Mouse (Mus musculus) forebrain, embryonic 15.5 days (tissue): ENCODE measurements at regions not wholly inside any gene's neighbourhood (a gene's known extent, or its start where the extent isn't known, plus 50 kb on each side); places are given as distances from the start of the nearest gene placed in this dataset.
"Not testable (repeated sequence)": the region's sequence is repeated elsewhere in the genome, so short reads cannot be mapped to it uniquely, and the experiment has no call there.

Source experiments
- ATAC-seq: fragments of 200-750 bp; cut with Nextera tagmentation; replicated peaks from 2 replicates; pipeline ENCODE4 v1.8.0; 2017; ENCODE audit warnings: mild to moderate bottlenecking, moderate TSS enrichment, moderate library complexity
- H3K27ac ChIP-seq: fragments of 300-500 bp; sonication (generic); replicated peaks from 2 replicates; pipeline ENCODE4 v1.5.1; 2015; ENCODE audit warnings: mild to moderate bottlenecking, inconsistent platforms
- H3K27me3 ChIP-seq: fragments of 300-500 bp; sonication (generic); 2 replicates; pipeline ENCODE4 v1.6.1; 2015; ENCODE audit warnings: inconsistent platforms
- H3K36me3 ChIP-seq: fragments of 300-500 bp; sonication (generic); 2 replicates; pipeline ENCODE4 v1.6.1; 2015; ENCODE audit warnings: mild to moderate bottlenecking, inconsistent platforms
- H3K4me1 ChIP-seq: fragments of 300-500 bp; sonication (generic); 2 replicates; pipeline ENCODE4 v1.6.1; 2015; ENCODE audit warnings: inconsistent platforms
- H3K4me2 ChIP-seq: fragments of 300-500 bp; sonication (generic); replicated peaks from 2 replicates; pipeline ENCODE4 v1.6.1; 2015; ENCODE audit warnings: mild to moderate bottlenecking, inconsistent platforms
- H3K4me3 ChIP-seq: fragments of 300-500 bp; sonication (generic); 2 replicates; pipeline ENCODE4 v1.5.1; 2015; ENCODE audit warnings: mild to moderate bottlenecking, inconsistent platforms
- H3K9ac ChIP-seq: fragments of 300-500 bp; sonication (generic); replicated peaks from 2 replicates; pipeline ENCODE4 v1.6.1; 2015; ENCODE audit warnings: mild to moderate bottlenecking, inconsistent platforms
- H3K9me3 ChIP-seq: fragments of 300-500 bp; sonication (generic); 2 replicates; pipeline ENCODE4 v1.6.1; 2016; ENCODE audit warnings: inconsistent platforms
- WGBS: fragments of 180-500 bp; shearing (Covaris S2); methylation state at CpG from one replicate; pipeline ENCODE4 v1.1.7; 2015; ENCODE audit warnings: mixed read lengths; 5-methylcytosine and 5-hydroxymethylcytosine counted together

DNA sequence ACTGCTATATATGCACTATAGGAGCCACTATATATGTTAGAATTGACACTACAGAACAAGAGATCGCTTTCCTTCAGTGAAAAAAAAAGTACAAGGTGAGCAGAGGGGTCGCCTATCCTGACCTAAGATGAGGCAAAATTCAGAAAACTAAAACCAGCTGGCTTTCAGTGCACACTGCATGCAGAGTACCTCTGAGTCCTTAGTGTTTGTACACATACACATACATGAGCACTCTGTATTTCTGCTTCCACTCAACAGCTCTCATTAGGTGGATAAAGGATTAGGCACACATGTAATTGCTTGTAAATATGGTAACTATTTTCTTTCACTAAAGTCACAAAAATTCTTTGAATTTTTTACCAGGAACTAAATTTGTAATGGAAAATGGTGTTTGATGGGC, 251.5 kb upstream of the 1700008P02Rik start:
- Histone ChIP-seq H3K4me1 (no peaks in the 10 kb centered on the region), H3K4me2 (no peak overlapping the region), H3K9ac (no peak overlapping the region), H3K4me3 (no peak overlapping the region), H3K27ac (no peak overlapping the region), H3K27me3 (no peaks in the 10 kb centered on the region), H3K36me3 (no peaks in the 10 kb centered on the region), H3K9me3 (no peaks in the 10 kb centered on the region)
- 90% methylated on average over 2 of the region's 2 CpGs for WGBS
- ATAC-seq, result no peak

DNA sequence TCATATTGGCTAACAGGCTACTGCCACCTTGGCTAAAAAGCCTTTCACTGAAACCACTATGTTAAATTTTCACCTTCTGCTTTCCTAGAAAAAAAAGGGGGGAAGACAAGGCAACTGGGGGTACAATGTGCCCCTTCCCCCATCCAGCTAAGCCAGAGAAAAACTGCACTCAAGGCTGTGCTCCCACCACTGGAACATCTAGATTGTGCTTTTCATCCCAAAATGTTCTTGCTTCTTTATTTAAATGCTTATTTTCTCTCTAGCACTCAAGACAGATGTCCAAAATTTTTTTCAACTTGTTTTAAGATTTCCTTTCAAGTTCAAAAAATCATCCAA, 245.9 kb upstream of the 1700008P02Rik start:
- H3K9me3 ChIP-seq, result no peaks in the 10 kb centered on the region
- H3K36me3 ChIP-seq, result no peaks in the 10 kb centered on the region
- H3K27ac ChIP-seq, result 0 out of 2 replicates have a peak overlapping the region, but pooled peaks have one; percentile 27
- peaks cover 4% of the 10 kb centered on the region for H3K4me1 ChIP-seq
- no peak overlapping the region for H3K4me2 ChIP-seq
- H3K4me3 ChIP-seq, result no peak overlapping the region
- H3K9ac ChIP-seq, result no peak overlapping the region
- no peaks in the 10 kb centered on the region for H3K27me3 ChIP-seq
- ATAC-seq, result peak; percentile 73; the same call in 1 of the 2 replicates

DNA sequence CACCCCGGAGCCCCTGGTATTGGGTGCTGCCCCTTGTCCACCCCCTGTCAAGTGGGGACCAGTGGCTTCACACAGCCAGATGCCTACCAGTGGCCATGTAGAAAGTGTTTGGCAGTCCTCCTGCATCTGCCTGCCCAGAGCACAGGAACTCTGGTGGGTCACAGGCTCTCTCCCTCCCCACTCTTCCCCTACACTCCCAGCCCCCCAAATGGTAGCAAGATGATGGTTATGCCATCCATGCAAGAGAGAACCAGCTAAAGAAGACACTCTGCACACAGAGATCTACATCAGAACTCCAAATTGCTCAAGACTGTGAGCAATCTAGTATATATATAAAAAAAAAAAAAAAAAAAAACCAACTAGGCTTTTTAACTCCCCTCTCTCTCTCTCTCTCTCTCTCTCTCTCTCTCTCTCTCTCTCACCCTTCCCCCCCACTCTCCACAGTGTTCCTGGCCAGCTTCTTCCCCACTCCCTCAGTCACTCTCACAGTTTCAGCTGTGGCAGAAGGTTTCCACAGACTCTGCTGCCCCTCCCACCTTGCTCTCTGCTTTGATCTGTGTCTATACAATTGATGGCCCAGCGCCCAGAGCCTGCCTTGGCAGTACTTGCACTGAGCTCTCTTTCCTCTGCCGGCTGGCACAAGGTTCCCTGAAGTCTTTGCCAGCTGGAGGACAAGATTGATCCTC, 245.4 kb upstream of the 1700008P02Rik start:
- no peaks in the 10 kb centered on the region for H3K9me3 ChIP-seq
- WGBS, result 44% methylated on average over 3 of the region's 3 CpGs

DNA sequence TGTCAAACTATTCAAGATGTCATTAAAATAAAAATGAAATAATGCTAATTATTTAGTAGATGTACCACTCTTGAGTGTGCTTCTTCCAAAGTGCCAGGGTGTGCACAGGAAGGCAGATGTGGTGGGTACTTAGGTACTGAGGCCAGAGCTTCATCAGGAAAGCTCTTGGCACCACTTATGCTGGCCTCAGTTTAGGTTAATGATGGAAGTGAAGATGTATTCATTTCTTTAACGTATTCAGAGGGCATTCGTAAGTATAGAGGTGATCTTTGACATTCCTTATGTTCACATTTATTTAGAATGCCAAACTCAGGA, 239.6 kb upstream of the 1700008P02Rik start:
- no peak for ATAC-seq
- no peak overlapping the region for H3K27ac ChIP-seq
- 86% methylated on average over 2 of the region's 2 CpGs for WGBS
- H3K36me3 ChIP-seq, result no peaks in the 10 kb centered on the region
- H3K9ac ChIP-seq, result no peak overlapping the region
- H3K27me3 ChIP-seq, result no peaks in the 10 kb centered on the region
- no peak overlapping the region for H3K4me2 ChIP-seq
- no peaks in the 10 kb centered on the region for H3K4me1 ChIP-seq
- no peaks in the 10 kb centered on the region for H3K9me3 ChIP-seq
- H3K4me3 ChIP-seq, result no peak overlapping the region

More for the DNA sequence above, 245.4 kb upstream of the 1700008P02Rik start:
- no peak overlapping the region for H3K4me3 ChIP-seq
- H3K4me2 ChIP-seq, result no peak overlapping the region
- no peak overlapping the region for H3K27ac ChIP-seq
- no peaks in the 10 kb centered on the region for H3K36me3 ChIP-seq
- H3K4me1 ChIP-seq, result peaks cover 4% of the 10 kb centered on the region
- H3K9ac ChIP-seq, result no peak overlapping the region
- no peaks in the 10 kb centered on the region for H3K27me3 ChIP-seq
- peak; percentile 97 for ATAC-seq

DNA sequence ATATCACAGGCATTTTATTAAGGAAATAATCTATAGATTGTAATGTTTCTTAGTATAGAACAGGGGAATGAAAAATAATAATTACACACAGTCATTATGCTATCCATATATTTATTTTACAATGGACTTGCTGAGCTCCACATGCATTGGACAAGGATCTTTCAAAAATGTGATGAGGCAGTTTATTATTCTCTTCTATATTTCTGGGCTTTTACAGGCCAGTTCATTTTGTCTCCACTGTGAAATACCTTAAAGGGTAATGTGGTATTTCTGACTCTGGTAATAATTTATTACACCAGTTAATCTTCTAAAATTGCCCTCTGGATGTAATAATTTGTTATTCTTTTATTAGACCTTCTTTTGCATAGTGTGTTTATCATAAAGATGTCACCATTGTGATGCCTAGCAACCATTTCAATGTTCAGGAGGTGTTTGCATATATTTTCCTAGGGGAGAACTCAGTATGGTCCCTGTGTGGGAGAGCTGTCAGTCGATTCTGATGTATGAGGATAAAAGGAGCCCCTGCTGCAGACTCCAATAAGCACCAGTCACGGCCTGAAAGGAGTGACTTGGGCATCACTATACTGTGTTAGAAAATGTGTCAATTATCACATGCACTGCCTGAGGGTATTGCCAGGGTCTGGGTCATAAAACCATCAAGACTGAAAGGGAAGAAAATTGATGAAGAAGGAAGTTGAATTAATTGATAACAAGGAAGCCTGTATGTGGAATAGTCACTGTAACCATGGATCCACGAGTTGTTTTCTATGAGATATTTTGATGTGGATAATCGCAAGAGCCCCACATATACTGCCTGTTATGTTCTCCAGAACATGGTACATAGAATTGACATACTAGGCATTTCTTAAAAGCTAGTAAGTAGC, 239.0 kb upstream of the 1700008P02Rik start:
- H3K4me3 ChIP-seq, result no peak overlapping the region
- peak; percentile 73 for ATAC-seq
- no peaks in the 10 kb centered on the region for H3K9me3 ChIP-seq
- 41% methylated on average over 4 of the region's 4 CpGs for WGBS
- no peaks in the 10 kb centered on the region for H3K4me1 ChIP-seq
- H3K9ac ChIP-seq, result no peak overlapping the region
- no peaks in the 10 kb centered on the region for H3K27me3 ChIP-seq
- H3K36me3 ChIP-seq, result no peaks in the 10 kb centered on the region
- H3K27ac ChIP-seq, result no peak overlapping the region
- no peak overlapping the region for H3K4me2 ChIP-seq

DNA sequence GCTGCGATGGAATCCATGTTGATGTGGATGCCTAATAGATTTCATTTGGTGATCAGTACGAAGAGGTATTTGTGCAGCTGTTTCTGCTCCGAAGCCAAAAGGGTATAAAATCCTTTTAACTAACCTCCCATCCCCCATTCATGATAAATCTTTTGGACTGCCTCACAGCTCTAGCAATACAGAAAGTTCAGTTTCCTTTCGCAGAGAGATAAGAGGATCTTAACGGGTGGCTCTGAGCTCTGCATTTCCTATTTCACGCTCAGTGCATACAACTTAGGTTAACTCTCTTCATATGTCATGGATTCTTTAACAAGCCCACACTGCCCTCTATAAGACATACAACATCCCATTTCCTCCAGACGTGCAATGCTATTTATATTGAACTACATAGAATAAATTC, 199.1 kb upstream of the 1700008P02Rik start:
- H3K4me1 ChIP-seq, result no peaks in the 10 kb centered on the region
- H3K9me3 ChIP-seq, result no peaks in the 10 kb centered on the region
- no peaks in the 10 kb centered on the region for H3K36me3 ChIP-seq
- no peak overlapping the region for H3K9ac ChIP-seq
- WGBS, result 89% methylated on average over 7 of the region's 7 CpGs
- ATAC-seq, result no peak
- H3K4me2 ChIP-seq, result no peak overlapping the region
- H3K27ac ChIP-seq, result no peak overlapping the region
- no peak overlapping the region for H3K4me3 ChIP-seq
- no peaks in the 10 kb centered on the region for H3K27me3 ChIP-seq

DNA sequence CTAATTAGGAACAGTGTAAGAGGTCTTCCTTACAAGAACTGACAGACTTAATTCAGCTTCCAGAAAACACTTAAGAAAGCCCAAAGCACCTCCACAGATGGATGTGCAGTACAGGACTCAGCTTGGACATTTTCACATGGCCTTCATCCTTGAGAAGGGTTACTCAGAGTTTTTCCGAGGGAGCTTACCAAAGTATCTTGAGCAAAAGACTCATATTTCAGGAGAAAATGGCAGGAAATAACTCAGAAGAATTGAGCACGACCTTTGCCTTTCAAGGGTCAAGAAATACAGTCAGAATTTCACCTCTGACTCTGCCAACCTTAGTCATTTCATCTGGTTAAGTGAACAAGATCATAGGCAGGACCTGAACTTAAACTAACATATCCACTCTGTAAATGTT, 192.1 kb upstream of the 1700008P02Rik start:
- H3K4me2 ChIP-seq, result no peak overlapping the region
- no peaks in the 10 kb centered on the region for H3K4me1 ChIP-seq
- H3K36me3 ChIP-seq, result no peaks in the 10 kb centered on the region
- H3K4me3 ChIP-seq, result no peak overlapping the region
- no peak for ATAC-seq
- no peak overlapping the region for H3K27ac ChIP-seq
- H3K9ac ChIP-seq, result no peak overlapping the region
- H3K9me3 ChIP-seq, result no peaks in the 10 kb centered on the region
- H3K27me3 ChIP-seq, result no peaks in the 10 kb centered on the region
- WGBS, result 52% methylated on average over 2 of the region's 2 CpGs

DNA sequence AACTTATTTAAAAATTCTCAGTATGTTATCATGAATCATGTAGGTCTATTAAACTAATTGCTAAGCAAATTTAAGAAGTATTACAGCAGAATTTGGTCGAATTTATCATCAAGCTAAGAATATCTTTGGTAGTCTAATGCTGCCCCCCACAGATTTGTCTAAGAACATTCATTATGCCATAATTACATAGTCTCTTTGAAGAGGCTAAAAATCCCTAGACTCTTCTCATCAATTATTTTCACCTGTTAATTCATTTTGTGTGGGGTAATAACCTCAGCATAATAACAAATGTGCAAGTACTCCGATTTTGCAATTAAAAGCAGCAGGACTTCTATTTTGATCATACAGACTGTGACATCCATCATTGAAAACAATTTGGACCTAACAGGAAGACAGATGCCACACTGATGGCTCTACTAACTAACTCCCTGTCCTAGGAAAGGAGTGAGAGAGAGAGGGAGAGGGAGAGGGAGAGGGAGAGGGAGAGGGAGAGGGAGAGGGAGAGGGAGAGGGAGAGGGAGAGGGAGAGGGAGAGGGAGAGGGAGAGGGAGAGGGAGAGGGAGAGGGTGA, 189.2 kb upstream of the 1700008P02Rik start:
- ATAC-seq, result peak; percentile 56; the same call in 1 of the 2 replicates
- Histone ChIP-seq H3K4me3 (no peak overlapping the region), H3K9me3 (no peaks in the 10 kb centered on the region), H3K27me3 (no peaks in the 10 kb centered on the region), H3K4me1 (no peaks in the 10 kb centered on the region), H3K4me2 (no peak overlapping the region), H3K27ac (no peak overlapping the region), H3K9ac (no peak overlapping the region), H3K36me3 (no peaks in the 10 kb centered on the region)
- WGBS, result 18% methylated on average over 2 of the region's 2 CpGs

DNA sequence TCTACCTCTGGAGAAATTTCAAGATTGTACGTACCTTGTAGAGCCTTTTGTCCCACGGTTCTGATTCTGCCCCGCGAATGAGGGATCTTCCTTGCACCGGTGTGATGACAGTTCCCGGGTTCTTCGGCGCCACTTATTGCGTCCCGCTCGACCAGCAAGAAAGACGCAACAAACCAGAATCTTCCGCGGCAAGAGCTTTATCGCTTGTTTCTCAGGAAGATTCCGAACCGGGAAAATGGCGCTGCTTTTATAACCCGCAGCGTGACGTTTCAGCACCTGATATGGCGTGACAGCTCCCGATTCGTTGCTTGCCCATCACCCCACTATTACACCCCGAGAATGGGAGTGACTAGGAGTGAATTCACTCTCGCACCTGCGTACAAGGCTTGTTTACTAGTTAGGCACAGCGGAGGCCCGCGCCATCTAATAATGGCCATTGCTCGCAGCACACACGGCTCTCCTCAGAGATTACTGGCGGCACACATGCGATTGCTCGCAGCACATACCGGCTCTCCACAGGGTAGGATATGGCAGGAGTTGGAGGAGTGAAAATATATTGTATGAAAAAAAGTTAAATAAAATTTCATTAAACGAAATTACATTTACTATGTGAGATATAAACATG, 180.0 kb upstream of the 1700008P02Rik start:
- H3K4me1 ChIP-seq, H3K4me3 ChIP-seq, H3K27ac ChIP-seq, H3K4me2 ChIP-seq, H3K36me3 ChIP-seq, H3K27me3 ChIP-seq, H3K9me3 ChIP-seq, ATAC-seq, H3K9ac ChIP-seq: not testable (repeated sequence)
- 94% methylated on average over 33 of the region's 37 CpGs for WGBS

DNA sequence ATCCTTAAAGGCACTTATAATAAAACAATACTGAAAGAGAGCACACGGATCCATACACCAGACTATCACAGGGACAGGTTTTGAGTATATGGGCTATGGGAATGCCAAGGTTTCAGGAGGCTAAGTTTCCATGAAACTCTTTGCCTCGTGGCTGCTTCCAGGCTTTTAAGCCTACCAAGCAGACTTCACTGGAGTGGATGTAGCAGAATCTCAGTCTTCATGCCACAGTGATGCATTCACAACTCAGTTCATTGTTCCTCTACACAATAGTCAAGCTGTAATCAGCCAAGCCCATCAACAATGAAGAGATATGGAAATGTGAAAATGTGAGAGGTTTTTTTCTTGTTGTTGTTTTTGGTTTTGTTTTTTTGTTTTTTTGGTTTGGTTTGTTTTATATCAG, 148.3 kb upstream of the 1700008P02Rik start:
- Histone ChIP-seq H3K27ac (no peak overlapping the region), H3K4me3 (no peak overlapping the region), H3K9ac (no peak overlapping the region), H3K4me1 (no peaks in the 10 kb centered on the region), H3K36me3 (no peaks in the 10 kb centered on the region), H3K27me3 (no peaks in the 10 kb centered on the region), H3K9me3 (no peaks in the 10 kb centered on the region), H3K4me2 (no peak overlapping the region)
- no peak for ATAC-seq
- 38% methylated on average over 2 of the region's 2 CpGs for WGBS

DNA sequence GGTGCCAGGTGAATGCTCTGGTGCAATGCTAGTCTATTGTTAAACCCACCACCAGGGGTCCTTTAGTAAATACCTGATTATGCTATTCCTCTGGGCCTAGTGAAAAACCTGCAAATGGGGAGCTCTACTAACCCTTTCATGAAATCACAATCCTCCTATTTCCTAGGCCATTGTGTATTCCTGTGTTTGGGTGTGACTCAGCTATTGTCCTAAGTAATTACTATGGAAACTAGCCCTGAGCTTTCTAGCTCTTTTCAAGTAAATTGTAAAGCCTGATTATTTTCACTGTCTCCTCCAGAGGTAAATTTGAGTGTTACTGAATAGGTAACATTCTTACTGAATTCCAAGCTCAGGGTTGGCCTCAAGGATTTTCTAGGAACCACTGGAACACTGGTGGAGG, 147.8 kb upstream of the 1700008P02Rik start:
- not testable (repeated sequence) for H3K36me3 ChIP-seq, H3K9ac ChIP-seq, ATAC-seq

DNA sequence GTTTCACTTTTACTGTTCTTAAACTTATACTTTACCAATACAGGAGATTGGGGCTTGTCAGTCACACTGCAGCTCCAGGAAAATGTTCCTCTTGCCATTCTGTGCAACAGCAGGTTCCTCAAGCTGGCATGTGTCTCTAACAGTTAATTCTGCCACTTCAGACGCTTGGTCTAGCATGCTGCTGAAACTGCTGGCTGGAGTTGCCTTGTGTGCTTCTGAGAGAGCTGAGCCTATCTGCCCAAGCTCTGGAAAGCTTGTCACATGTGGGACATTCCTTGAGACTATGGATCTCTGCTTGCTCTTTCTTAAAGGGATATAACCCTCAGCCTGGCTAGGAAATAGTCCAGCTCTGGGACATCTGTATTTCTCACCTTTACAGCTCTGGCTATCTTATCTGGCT, 138.9 kb upstream of the 1700008P02Rik start:
- H3K9me3 ChIP-seq, result no peaks in the 10 kb centered on the region
- no peak overlapping the region for H3K27ac ChIP-seq
- no peaks in the 10 kb centered on the region for H3K4me1 ChIP-seq
- H3K4me2 ChIP-seq, result no peak overlapping the region
- H3K36me3 ChIP-seq, result no peaks in the 10 kb centered on the region
- ATAC-seq, result no peak
- H3K9ac ChIP-seq, result no peak overlapping the region
- 59% methylated on average over 1 of the region's 1 CpGs for WGBS
- H3K4me3 ChIP-seq, result no peak overlapping the region
- no peaks in the 10 kb centered on the region for H3K27me3 ChIP-seq

More for the DNA sequence above, 147.8 kb upstream of the 1700008P02Rik start:
- H3K4me2 ChIP-seq, H3K27ac ChIP-seq, H3K27me3 ChIP-seq, H3K4me3 ChIP-seq, H3K9me3 ChIP-seq, H3K4me1 ChIP-seq: not testable (repeated sequence)
